Mouse (Mus musculus) limb, embryonic 11.5 days (tissue): Measurements from ENCODE around the gene Chsy1. TPM values are rescaled to one million over a fixed set of nuclear protein-coding genes. Genes with fewer than 3 reads are reported as not detected.

ENCODE experiments used
- ATAC-seq: fragments of 200-750 bp; cut with Nextera tagmentation; 2 replicates; pipeline ENCODE4 v1.8.0; 2017; ENCODE audit warnings: low read depth; ENCODE audit not compliant: insufficient number of reproducible peaks, low FRiP score, low TSS enrichment
- DNase-seq: peaks from one replicate; pipeline ENCODE4 v3.0.0-alpha.2; 2015; ENCODE audit warnings: low spot score
- H3K27ac ChIP-seq: fragments of 300-500 bp; sonication (generic); replicated peaks from 2 replicates; pipeline ENCODE4 v1.5.1; 2014; ENCODE audit warnings: low read depth, mild to moderate bottlenecking, low read length
- H3K27me3 ChIP-seq: fragments of 300-500 bp; sonication (generic); 2 replicates; pipeline ENCODE4 v1.6.1; 2014; ENCODE audit warnings: mild to moderate bottlenecking, low read length, mixed read lengths; ENCODE audit not compliant: control insufficient read depth, insufficient read depth
- H3K36me3 ChIP-seq: fragments of 300-500 bp; sonication (generic); 2 replicates; pipeline ENCODE4 v1.6.1; 2014; ENCODE audit warnings: mild to moderate bottlenecking, low read length, moderate library complexity, mixed read lengths; ENCODE audit not compliant: control insufficient read depth, insufficient read depth
- H3K4me1 ChIP-seq: fragments of 300-500 bp; sonication (generic); 2 replicates; pipeline ENCODE4 v1.6.1; 2014; ENCODE audit warnings: low read length, mixed read lengths; ENCODE audit not compliant: control insufficient read depth, insufficient read depth
- H3K4me2 ChIP-seq: fragments of 300-500 bp; sonication (generic); 2 replicates; pipeline ENCODE4 v1.6.1; 2014; ENCODE audit warnings: low read depth, mild to moderate bottlenecking, moderate library complexity; ENCODE audit not compliant: severe bottlenecking
- H3K4me3 ChIP-seq: fragments of 300-500 bp; sonication (generic); 2 replicates; pipeline ENCODE4 v1.5.1; 2014; ENCODE audit warnings: low read depth, low read length
- H3K9ac ChIP-seq: fragments of 300-500 bp; sonication (generic); 2 replicates; pipeline ENCODE4 v1.6.1; 2014; ENCODE audit warnings: mild to moderate bottlenecking, low read length
- H3K9me3 ChIP-seq: fragments of 300-500 bp; sonication (generic); 2 replicates; pipeline ENCODE4 v1.6.1; 2016; ENCODE audit warnings: low read length; ENCODE audit not compliant: control insufficient read depth
- WGBS: fragments of 180-500 bp; shearing (Covaris S2); extraction: QIAGEN DNeasy Blood & Tissue Kit; methylation state at CpG from one replicate; pipeline ENCODE4 v1.1.7; 2014; 5-methylcytosine and 5-hydroxymethylcytosine counted together
- polyA plus RNA-seq: library from polyadenylated mRNA; unstranded; fragments of >200 nt; fragmentation: Nextera tagmentation; extraction: Ambion mirVana; gene quantifications from 2 replicates; pipeline ENCODE4 v1.2.1, GENCODE M21; 2014

The Chsy1 gene
- polyA plus RNA-seq, 1 experiment from 2014 or later, result 27.1 TPM

DNA sequence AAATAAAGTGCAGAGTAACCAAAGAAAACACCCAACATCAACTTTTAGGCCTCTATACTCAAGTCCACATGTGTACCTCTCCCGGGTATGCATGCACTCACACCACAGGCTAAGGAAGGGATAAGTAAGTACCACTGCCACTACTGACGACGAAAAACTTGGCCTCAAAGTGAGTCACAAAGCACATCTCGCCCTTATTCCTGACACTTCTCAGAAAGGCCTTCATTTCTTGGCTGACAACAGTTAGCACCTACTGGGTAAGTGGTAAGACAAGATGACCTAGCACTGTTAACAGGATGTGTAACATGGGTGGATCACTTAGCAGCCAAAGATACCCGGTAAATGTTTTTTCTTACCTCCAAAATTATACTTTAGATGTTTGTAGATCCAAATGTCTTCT is 4.8 kb upstream of the Chsy1 start:
- Histone ChIP-seq H3K9ac (no peak overlapping the region), H3K27me3 (no peaks in the 10 kb centered on the region), H3K4me3 (no peak overlapping the region), H3K4me1 (no peaks in the 10 kb centered on the region), H3K9me3 (no peaks in the 10 kb centered on the region), H3K36me3 (no peaks in the 10 kb centered on the region), H3K27ac (no peak overlapping the region), H3K4me2 (no peak overlapping the region)
- ATAC-seq (no peak), DNase-seq (no peak)
- WGBS, result 86% methylated on average over 5 of the region's 5 CpGs

DNA sequence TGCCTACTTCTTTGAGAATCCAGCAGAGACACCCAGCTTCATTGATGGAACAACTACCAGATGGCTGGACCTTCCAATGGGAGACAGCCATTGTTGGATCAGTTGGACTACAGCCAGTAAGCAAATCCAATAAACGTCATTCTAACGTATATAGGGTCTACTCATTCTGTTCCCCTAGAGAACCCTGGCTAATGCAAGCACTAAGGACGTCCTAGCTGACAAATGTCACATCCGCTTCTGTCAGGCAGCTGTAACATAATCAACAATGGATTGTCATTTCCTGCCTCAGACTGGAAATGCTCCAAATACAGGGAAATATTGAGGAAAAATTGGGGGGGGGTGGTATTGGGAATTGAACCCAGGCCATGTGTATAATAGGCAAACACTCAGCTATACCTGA is 3.5 kb upstream of the Chsy1 start:
- 73% methylated on average over 4 of the region's 4 CpGs for WGBS
- H3K4me2 ChIP-seq, result no peak overlapping the region
- no peak overlapping the region for H3K27ac ChIP-seq
- no peak overlapping the region for H3K9ac ChIP-seq
- ATAC-seq (no peak), DNase-seq (no peak)
- H3K4me1 ChIP-seq, result no peaks in the 10 kb centered on the region
- H3K9me3 ChIP-seq, result no peaks in the 10 kb centered on the region
- H3K27me3 ChIP-seq, result no peaks in the 10 kb centered on the region
- H3K4me3 ChIP-seq, result no peak overlapping the region
- H3K36me3 ChIP-seq, result no peaks in the 10 kb centered on the region

DNA sequence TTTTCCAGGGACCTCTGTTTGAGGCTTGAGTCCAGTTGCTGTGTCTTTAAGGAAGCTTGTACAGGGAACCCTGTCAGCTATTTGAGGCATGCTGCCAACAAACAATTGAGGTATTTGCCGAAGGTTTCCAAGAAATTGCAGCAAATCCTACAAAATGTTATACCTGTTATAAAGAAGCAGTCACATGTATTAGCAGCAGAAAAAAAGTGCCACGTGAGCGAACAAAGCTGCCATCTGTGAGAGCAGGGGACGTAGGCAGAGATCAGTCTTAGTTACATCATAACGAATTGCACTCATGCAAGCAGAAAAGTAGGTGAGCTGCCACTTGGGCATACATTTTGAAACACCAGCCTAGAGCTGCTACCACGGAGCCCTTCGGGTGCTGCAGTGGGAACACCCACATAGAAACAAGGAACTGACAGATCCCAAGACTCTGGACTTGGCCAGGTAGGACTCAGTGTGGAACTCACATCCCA is 2.7 kb upstream of the Chsy1 start:
- 78% methylated on average over 7 of the region's 7 CpGs for WGBS
- no peak overlapping the region for H3K9ac ChIP-seq
- no peak overlapping the region for H3K4me2 ChIP-seq
- DNase-seq (no peak), ATAC-seq (no peak)
- no peak overlapping the region for H3K27ac ChIP-seq
- no peaks in the 10 kb centered on the region for H3K4me1 ChIP-seq
- no peaks in the 10 kb centered on the region for H3K9me3 ChIP-seq
- no peak overlapping the region for H3K4me3 ChIP-seq
- no peaks in the 10 kb centered on the region for H3K27me3 ChIP-seq
- no peaks in the 10 kb centered on the region for H3K36me3 ChIP-seq

DNA sequence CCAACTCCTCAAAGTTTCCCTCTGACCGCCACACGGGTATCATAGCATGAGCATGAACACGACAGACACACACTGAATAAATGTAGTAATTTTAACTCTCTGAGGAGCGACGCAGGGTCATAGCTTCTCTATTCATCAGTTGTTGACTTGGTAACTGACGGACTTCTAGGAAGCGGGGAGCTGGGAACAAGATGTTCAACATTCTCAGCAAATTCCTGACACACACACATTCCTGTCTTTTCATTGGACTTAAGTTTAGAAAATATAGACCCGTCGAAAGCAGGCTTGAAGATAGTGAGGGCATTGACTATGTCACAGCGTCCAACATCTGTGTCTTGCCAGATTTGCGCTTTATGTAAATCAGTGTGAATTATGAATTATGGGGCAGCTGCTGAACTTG is 2.1 kb upstream of the Chsy1 start:
- Histone ChIP-seq H3K27me3 (no peaks in the 10 kb centered on the region), H3K9me3 (no peaks in the 10 kb centered on the region), H3K4me3 (no peak overlapping the region), H3K4me1 (no peaks in the 10 kb centered on the region), H3K27ac (no peak overlapping the region), H3K9ac (no peak overlapping the region), H3K36me3 (no peaks in the 10 kb centered on the region), H3K4me2 (no peak overlapping the region)
- ATAC-seq (no peak), DNase-seq (no peak)
- 83% methylated on average over 11 of the region's 11 CpGs for whole genome bisulfite sequencing

DNA sequence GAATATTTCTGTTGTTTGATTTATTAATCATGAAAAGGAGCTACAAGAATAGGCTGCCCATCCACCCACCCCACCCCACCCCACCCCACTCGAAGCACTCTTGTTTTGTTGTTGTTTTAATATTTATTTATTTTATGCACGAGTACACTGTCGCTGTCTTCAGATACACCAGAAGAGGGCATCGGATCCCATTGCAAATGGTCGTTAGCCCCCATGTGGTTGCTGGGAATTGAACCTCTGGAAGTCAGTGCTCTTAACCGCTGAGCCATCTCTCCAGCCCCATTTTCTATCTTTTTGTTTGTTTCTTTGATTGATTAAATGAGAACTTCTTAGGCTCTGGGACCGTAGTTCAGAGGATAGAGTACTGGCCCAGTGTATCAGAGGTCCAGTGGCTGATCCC is 1.4 kb upstream of the Chsy1 start:
- H3K4me3 ChIP-seq, result no peak overlapping the region
- H3K4me1 ChIP-seq, result no peaks in the 10 kb centered on the region
- no peak overlapping the region for H3K27ac ChIP-seq
- ATAC-seq (no peak), DNase-seq (peak; percentile 32)
- no peak overlapping the region for H3K4me2 ChIP-seq
- no peak overlapping the region for H3K9ac ChIP-seq
- 19% methylated on average over 7 of the region's 7 CpGs for WGBS
- H3K36me3 ChIP-seq, result no peaks in the 10 kb centered on the region
- H3K27me3 ChIP-seq, result no peaks in the 10 kb centered on the region
- H3K9me3 ChIP-seq, result no peaks in the 10 kb centered on the region

DNA sequence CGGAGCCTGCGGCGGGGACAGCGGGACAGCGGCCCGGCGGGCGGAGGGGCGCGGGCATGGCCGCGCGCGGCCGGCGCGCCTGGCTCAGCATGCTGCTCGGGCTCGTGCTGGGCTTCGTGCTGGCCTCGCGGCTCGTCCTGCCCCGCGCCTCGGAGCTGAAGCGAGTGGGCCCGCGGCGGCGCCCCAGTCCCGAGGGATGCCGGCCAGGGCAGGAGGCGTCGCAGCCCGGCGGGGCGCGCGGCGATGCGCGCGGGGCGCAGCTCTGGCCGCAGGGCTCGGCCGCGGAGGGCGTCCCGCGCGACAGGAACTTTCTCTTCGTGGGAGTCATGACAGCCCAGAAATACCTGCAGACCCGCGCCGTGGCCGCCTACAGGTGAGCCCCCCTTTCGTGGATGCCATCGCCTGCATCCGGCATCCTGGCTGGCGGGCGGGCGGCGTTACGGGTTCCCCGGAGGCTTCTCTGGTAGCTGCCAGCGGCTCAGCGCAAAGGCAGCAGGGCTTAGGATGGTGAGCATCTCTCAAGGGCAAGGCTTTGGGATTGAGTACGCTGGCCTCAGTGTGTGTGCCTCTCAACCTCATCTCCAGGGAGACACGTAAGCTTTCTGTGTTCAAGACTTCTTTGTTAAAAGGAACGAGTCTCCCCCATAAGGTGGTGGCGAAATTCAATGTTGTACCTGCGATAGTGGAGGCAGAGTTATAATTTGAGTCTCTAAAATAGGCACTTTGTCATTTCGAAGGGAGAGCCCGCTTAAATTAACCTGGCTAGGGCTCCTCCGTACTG is 730 bp downstream of the Chsy1 start:
- Histone ChIP-seq H3K27me3 (no peaks in the 10 kb centered on the region), H3K9ac (peak overlapping the region; percentile 96), H3K4me1 (no peaks in the 10 kb centered on the region), H3K4me3 (peak overlapping the region; percentile 94), H3K4me2 (peak overlapping the region; percentile 78), H3K9me3 (no peaks in the 10 kb centered on the region), H3K36me3 (no peaks in the 10 kb centered on the region), H3K27ac (peak overlapping the region; percentile 92)
- peak; percentile 71 for DNase-seq
- ATAC-seq, result 0 out of 2 replicates have a peak, but pooled peaks have one; percentile 9
- under 1% methylated on average over 57 of the region's 77 CpGs for WGBS

DNA sequence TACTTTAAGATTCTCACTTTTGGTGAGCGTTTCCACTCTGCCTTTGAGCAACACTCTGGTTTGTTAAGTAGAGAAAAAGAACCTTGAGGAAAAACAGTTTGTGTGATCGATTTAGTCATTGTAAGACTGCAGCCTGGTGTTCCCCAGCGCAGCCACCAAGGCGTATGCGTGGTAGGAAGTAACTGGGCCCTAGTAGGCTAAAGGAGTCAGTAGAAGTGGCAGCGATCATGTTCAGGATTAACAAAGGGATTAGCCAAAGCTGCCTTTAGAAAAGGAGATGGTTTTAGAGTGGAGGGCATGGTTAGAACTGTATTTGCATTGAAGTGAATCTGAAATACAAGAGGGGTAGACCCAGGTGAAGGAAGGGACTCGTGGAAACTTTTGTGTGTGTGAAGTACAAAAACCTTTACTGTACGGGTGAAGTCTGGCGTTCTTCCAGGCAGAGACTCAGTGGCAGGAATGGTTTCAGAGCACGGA is 1.4 kb downstream of the Chsy1 start:
- DNase-seq (peak; percentile 51), ATAC-seq (no peak)
- H3K27ac ChIP-seq, result peak overlapping the region; percentile 92
- H3K36me3 ChIP-seq, result no peaks in the 10 kb centered on the region
- H3K9me3 ChIP-seq, result no peaks in the 10 kb centered on the region
- 10% methylated on average over 10 of the region's 10 CpGs for WGBS
- no peaks in the 10 kb centered on the region for H3K4me1 ChIP-seq
- H3K27me3 ChIP-seq, result no peaks in the 10 kb centered on the region
- peak overlapping the region; percentile 78 for H3K4me2 ChIP-seq
- peak overlapping the region; percentile 94 for H3K4me3 ChIP-seq
- peak overlapping the region; percentile 96 for H3K9ac ChIP-seq

DNA sequence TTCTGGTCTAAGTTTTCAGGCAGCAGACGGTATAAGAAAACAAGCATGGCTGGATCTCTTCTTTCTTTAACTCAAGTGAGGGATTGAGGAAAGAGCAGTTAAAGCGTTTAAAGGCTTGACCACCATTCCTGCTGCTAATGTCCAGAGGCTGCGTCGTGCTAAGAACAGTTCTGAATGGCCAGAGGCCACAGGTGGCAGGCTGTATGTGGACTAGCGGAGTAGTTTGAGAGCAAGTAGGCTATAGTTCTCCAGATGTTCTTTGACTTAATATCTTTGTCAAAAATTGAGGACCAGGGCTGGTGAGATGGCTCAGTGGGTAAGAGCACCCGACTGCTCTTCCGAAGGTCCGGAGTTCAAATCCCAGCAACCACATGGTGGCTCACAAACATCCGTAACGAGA is 1.9 kb downstream of the Chsy1 start:
- DNase-seq (no peak), ATAC-seq (no peak)
- H3K9me3 ChIP-seq, result no peaks in the 10 kb centered on the region
- peak overlapping the region; percentile 78 for H3K4me2 ChIP-seq
- 70% methylated on average over 10 of the region's 10 CpGs for WGBS
- H3K4me3 ChIP-seq, result peak overlapping the region; percentile 94
- no peaks in the 10 kb centered on the region for H3K27me3 ChIP-seq
- no peaks in the 10 kb centered on the region for H3K36me3 ChIP-seq
- H3K4me1 ChIP-seq, result no peaks in the 10 kb centered on the region
- peak overlapping the region; percentile 96 for H3K9ac ChIP-seq
- H3K27ac ChIP-seq, result no peak overlapping the region
